8 mouse cellular contexts compared by ENCODE assay signal in the genomic region with DNA sequence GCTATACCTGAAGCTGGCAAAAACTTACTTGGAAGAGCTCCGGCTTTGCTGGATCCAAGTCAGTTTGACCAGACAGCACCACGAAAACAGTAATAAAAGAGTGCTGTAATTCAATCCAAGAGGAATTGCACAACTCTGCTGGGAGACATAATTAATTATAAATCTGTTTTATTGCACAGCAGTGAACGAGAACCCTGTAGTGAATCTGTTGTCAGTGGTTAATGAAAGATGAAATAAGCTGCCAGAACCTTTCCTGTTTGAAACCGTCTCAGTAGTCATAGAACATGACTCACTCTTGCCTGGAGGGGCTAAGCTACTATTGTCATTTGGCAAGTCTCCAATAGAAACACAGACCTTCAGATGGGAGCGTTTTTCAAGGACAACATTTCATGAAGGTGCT. TPM values are rescaled to one million over a fixed set of nuclear protein-coding genes. Genes with fewer than 3 reads are reported as not detected.
A peak's percentile ranks its signal among the peaks of the same experiment; 100 is the strongest.
DNase-seq lines count a peak whose midpoint lies in the region; ATAC-seq and TF ChIP-seq lines count a peak whose summit lies in the region.

No protein-coding gene starts in this region.

- no peaks in the 10 kb centered on the region for H3K36me3 ChIP-seq in heart, adult 2 months (ENCODE audit: control insufficient read depth, insufficient read depth, low read length)
- peaks cover 10% of the 10 kb centered on the region for H3K36me3 ChIP-seq in G1E (replicated peaks)
- H3K36me3 ChIP-seq in forebrain, embryonic 13.5 days (ENCODE audit: poor library complexity, severe bottlenecking): no peaks in the 10 kb centered on the region
- no peaks in the 10 kb centered on the region for H3K36me3 ChIP-seq in limb, embryonic 11.5 days (ENCODE audit: control insufficient read depth, insufficient read depth, low read length)
- no peaks in the 10 kb centered on the region for H3K36me3 ChIP-seq in splenic B cell, adult 2 months (ENCODE audit: control insufficient read depth, insufficient read depth, low read length, poor library complexity, severe bottlenecking)

- TF ChIP-seq EP300 in heart, adult 2 months (IDR thresholded peaks at IDR 0.05; ENCODE audit: insufficient read depth, low read depth, low read length): no peak

- WGBS in heart, adult 2 months: 16% methylated on average over 5 of the region's 5 CpGs
- 46% methylated on average over 5 of the region's 5 CpGs for WGBS in forebrain, embryonic 13.5 days
- WGBS in limb, embryonic 11.5 days: 65% methylated on average over 5 of the region's 5 CpGs

- H3K9ac ChIP-seq in heart, adult 2 months (ENCODE audit: low read depth, low read length): no peak overlapping the region
- peak overlapping the region; percentile 81 for H3K9ac ChIP-seq in forebrain, embryonic 13.5 days
- H3K9ac ChIP-seq in limb, embryonic 11.5 days (ENCODE audit: low read length): peak overlapping the region; percentile 90

- peak overlapping the region; percentile 99 for H3K27ac ChIP-seq in heart, adult 2 months
- peak overlapping the region; percentile 87; the same call in 1 of the 2 replicates for H3K27ac ChIP-seq in forebrain, embryonic 13.5 days
- H3K27ac ChIP-seq in limb, embryonic 11.5 days (replicated peaks; ENCODE audit: low read depth, low read length): no peak overlapping the region

- H3K4me2 ChIP-seq in forebrain, embryonic 13.5 days: peak overlapping the region; percentile 87
- H3K4me2 ChIP-seq in limb, embryonic 11.5 days (ENCODE audit: low read depth, severe bottlenecking): peak overlapping the region; percentile 91

- H3K79me2 ChIP-seq in heart, adult 2 months (replicated peaks; ENCODE audit: control insufficient read depth, insufficient read depth, low read length): 0 out of 2 replicates have a peak, but pooled peaks cover 1% of the 10 kb centered on the region

- TF ChIP-seq POLR2A in heart, adult 2 months (IDR thresholded peaks at IDR 0.05; ENCODE audit: insufficient read depth, low read depth, low read length): no peak

- no peak for TF ChIP-seq CTCF in heart, adult 2 months (IDR thresholded peaks at IDR 0.05)
- no peak for TF ChIP-seq CTCF in G1E (IDR thresholded peaks at IDR 0.05; ENCODE audit: low read depth, low read length)

- no peak for DNase-seq in heart, adult 2 months
- no peak for DNase-seq in heart, postnatal 4 days
- no peak for DNase-seq in G1E (ENCODE audit: low spot score)
- DNase-seq in limb, embryonic 11.5 days (ENCODE audit: low spot score): no peak
- DNase-seq in splenic B cell, adult 2 months (ENCODE audit: low read depth, low spot score): peak; percentile 21
- DNase-seq in right cerebral cortex, adult 18-20 months: no peak
- DNase-seq in natural killer cell, adult 2 months (ENCODE audit: low spot score in 2 of 2): no peak

- H3K9me3 ChIP-seq in G1E (replicated peaks): no peaks in the 10 kb centered on the region
- no peaks in the 10 kb centered on the region for H3K9me3 ChIP-seq in forebrain, embryonic 13.5 days (replicated peaks)
- H3K9me3 ChIP-seq in limb, embryonic 11.5 days (ENCODE audit: control insufficient read depth, low read length): no peaks in the 10 kb centered on the region

- no peak for ATAC-seq in G1E (ENCODE audit: extremely low read depth, insufficient number of reproducible peaks, low FRiP score, poor library complexity, severe bottlenecking)
- no peak for ATAC-seq in forebrain, embryonic 13.5 days
- no peak for ATAC-seq in limb, embryonic 11.5 days (ENCODE audit: insufficient number of reproducible peaks, low FRiP score, low TSS enrichment, low read depth)

- no peaks in the 10 kb centered on the region for H3K27me3 ChIP-seq in heart, adult 2 months (ENCODE audit: control insufficient read depth, insufficient read depth, low read length)
- H3K27me3 ChIP-seq in G1E (ENCODE audit: insufficient read depth, low read length): no peaks in the 10 kb centered on the region
- no peaks in the 10 kb centered on the region for H3K27me3 ChIP-seq in forebrain, embryonic 13.5 days
- H3K27me3 ChIP-seq in limb, embryonic 11.5 days (ENCODE audit: control insufficient read depth, insufficient read depth, low read length): no peaks in the 10 kb centered on the region
- H3K27me3 ChIP-seq in splenic B cell, adult 2 months (ENCODE audit: control insufficient read depth, insufficient read depth, low read length, poor library complexity, severe bottlenecking): no peaks in the 10 kb centered on the region

- intact Hi-C loops in heart, adult 2 months (cut with DNase I): loop anchor here (1.0 kb wide), 1 partner anchor 23 kb away; a partner anchor contains a TSS

- H3K4me3 ChIP-seq in heart, adult 2 months: peak overlapping the region; percentile 93
- peak overlapping the region; percentile 87 for H3K4me3 ChIP-seq in G1E (ENCODE audit: low read depth, low read length)
- H3K4me3 ChIP-seq in forebrain, embryonic 13.5 days: peak overlapping the region; percentile 55
- H3K4me3 ChIP-seq in limb, embryonic 11.5 days (ENCODE audit: low read depth, low read length): peak overlapping the region; percentile 68

- H3K4me1 ChIP-seq in heart, adult 2 months (ENCODE audit: control insufficient read depth, insufficient read depth, low read length): no peaks in the 10 kb centered on the region; the same call in 1 of the 2 replicates
- H3K4me1 ChIP-seq in G1E (ENCODE audit: insufficient read depth, low read depth, low read length): peaks cover 29% of the 10 kb centered on the region
- H3K4me1 ChIP-seq in forebrain, embryonic 13.5 days: peaks cover 16% of the 10 kb centered on the region
- no peaks in the 10 kb centered on the region for H3K4me1 ChIP-seq in limb, embryonic 11.5 days (ENCODE audit: control insufficient read depth, insufficient read depth, low read length)

RNA-seq across cellular contexts. Expression of a gene that starts 0.7 kb away (rescaled TPM):
- total RNA-seq in heart, adult 2 months (2021): 10 to 100 TPM; 20.4 to 21.2 TPM
- polyA plus RNA-seq in heart, adult 2 months (2012; rRNA removed): 16.5 and 27.0 TPM in 2 replicates
- 10 to 100 TPM; 29.1 to 30.1 TPM for total RNA-seq in heart, postnatal 4 days (2021)
- 33.2 and 56.1 TPM in 2 replicates for total RNA-seq in G1E (2014; fragmentation: Nextera tagmentation)
- total RNA-seq in G1E (2017): 71.0 and 88.8 TPM in 2 replicates
- polyA plus RNA-seq in G1E (2012): 1.6 and 2.6 TPM in 2 replicates
- 81.0 and 88.2 TPM in 2 replicates for polyA plus RNA-seq in forebrain, embryonic 13.5 days (2015; fragmentation: Nextera tagmentation; extraction: Ambion mirVana)
- polyA plus RNA-seq in limb, embryonic 11.5 days (2014; fragmentation: Nextera tagmentation; extraction: Ambion mirVana): 61.8 and 66.1 TPM in 2 replicates

RNA-seq across cellular contexts. Expression of a gene that starts 22.8 kb away (rescaled TPM):
- total RNA-seq in heart, adult 2 months (2021): 10 to 100 TPM; 18.0 to 22.4 TPM
- polyA plus RNA-seq in heart, adult 2 months (2012; rRNA removed): 2.7 and 4.9 TPM in 2 replicates
- 10 to 100 TPM; 26.7 to 31.9 TPM for total RNA-seq in heart, postnatal 4 days (2021)
- 57.3 and 61.4 TPM in 2 replicates for total RNA-seq in G1E (2014; fragmentation: Nextera tagmentation)
- 38.2 and 51.2 TPM in 2 replicates for total RNA-seq in G1E (2017)
- polyA plus RNA-seq in G1E (2012): 7.6 and 7.7 TPM in 2 replicates
- polyA plus RNA-seq in forebrain, embryonic 13.5 days (2015; fragmentation: Nextera tagmentation; extraction: Ambion mirVana): 108 and 111 TPM in 2 replicates
- polyA plus RNA-seq in limb, embryonic 11.5 days (2014; fragmentation: Nextera tagmentation; extraction: Ambion mirVana): 87.2 and 90.6 TPM in 2 replicates

RNA-seq across cellular contexts. Expression of a gene that starts 23.1 kb away (rescaled TPM):
- 10 to 100 TPM; 19.2 to 24.2 TPM for total RNA-seq in heart, adult 2 months (2021)
- polyA plus RNA-seq in heart, adult 2 months (2012; rRNA removed): 8.2 and 22.5 TPM in 2 replicates
- total RNA-seq in heart, postnatal 4 days (2021): 10 to 100 TPM; 30.4 to 33.3 TPM
- total RNA-seq in G1E (2014; fragmentation: Nextera tagmentation) (54.9 and 60.4 TPM in 2 replicates), G1E (2017) (44.9 and 46.3 TPM in 2 replicates)
- polyA plus RNA-seq in G1E (2012): 2.1 and 2.5 TPM in 2 replicates
- polyA plus RNA-seq in forebrain, embryonic 13.5 days (2015; fragmentation: Nextera tagmentation; extraction: Ambion mirVana): 70.7 and 74.7 TPM in 2 replicates
- 59.8 and 67.1 TPM in 2 replicates for polyA plus RNA-seq in limb, embryonic 11.5 days (2014; fragmentation: Nextera tagmentation; extraction: Ambion mirVana)

Comparison
In these comparisons a context has a peak if more than half of its experiments do, and no peak if none do; other contexts are left out.
1. RNA of a gene that starts 22.8 kb away (polyA plus RNA-seq): 108 to 111 TPM in forebrain, embryonic 13.5 days and 87.2 to 90.6 TPM in limb, embryonic 11.5 days; 7.6 to 7.7 TPM in G1E and 2.7 to 4.9 TPM in heart, adult 2 months; every median in the first group is over 10 times any median in the second.
2. Peak in every context shown above with its lines, with median percentiles within 50 percentile points of each other: H3K4me3 ChIP-seq.